Mouse (Mus musculus) hindbrain, embryonic 11.5 days (tissue): ENCODE measurements at regions not wholly inside any gene's neighbourhood (a gene's known extent, or its start where the extent isn't known, plus 50 kb on each side); places are given as distances from the start of the nearest gene placed in this dataset.

Experiments
- ATAC-seq: fragments of 200-750 bp; cut with Nextera tagmentation; 2 replicates; pipeline ENCODE4 v1.8.0; 2017; ENCODE audit warnings: mild to moderate bottlenecking, moderate TSS enrichment, moderate library complexity; ENCODE audit not compliant: low FRiP score
- DNase-seq: peaks from one replicate; pipeline ENCODE4 v3.0.0-alpha.2; 2015; ENCODE audit warnings: low spot score
- H3K27ac ChIP-seq: fragments of 300-500 bp; sonication (generic); 2 replicates; pipeline ENCODE4 v1.5.1; 2014; ENCODE audit warnings: mild to moderate bottlenecking, low read depth, low read length
- H3K27me3 ChIP-seq: fragments of 300-500 bp; sonication (generic); 2 replicates; pipeline ENCODE4 v1.6.1; 2014; ENCODE audit warnings: mild to moderate bottlenecking, low read length, moderate library complexity, mixed read lengths; ENCODE audit not compliant: control insufficient read depth, insufficient read depth
- H3K36me3 ChIP-seq: fragments of 300-500 bp; sonication (generic); 2 replicates; pipeline ENCODE4 v1.6.1; 2014; ENCODE audit warnings: mild to moderate bottlenecking, low read length, moderate library complexity, mixed read lengths; ENCODE audit not compliant: control insufficient read depth, insufficient read depth
- H3K4me1 ChIP-seq: fragments of 300-500 bp; sonication (generic); replicated peaks from 2 replicates; pipeline ENCODE4 v1.6.1; 2014; ENCODE audit warnings: low read length, mixed read lengths; ENCODE audit not compliant: control insufficient read depth, insufficient read depth
- H3K4me2 ChIP-seq: fragments of 300-500 bp; sonication (generic); replicated peaks from 2 replicates; pipeline ENCODE4 v1.6.1; 2014; ENCODE audit warnings: mild to moderate bottlenecking, low read depth, low read length
- H3K4me3 ChIP-seq: fragments of 300-500 bp; sonication (generic); 2 replicates; pipeline ENCODE4 v1.5.1; 2014; ENCODE audit warnings: low read depth, low read length
- H3K9ac ChIP-seq: fragments of 300-500 bp; sonication (generic); 2 replicates; pipeline ENCODE4 v1.6.1; 2014; ENCODE audit warnings: low read depth, low read length
- H3K9me3 ChIP-seq: fragments of 300-500 bp; sonication (generic); 2 replicates; pipeline ENCODE4 v1.6.1; 2016; ENCODE audit warnings: low read length; ENCODE audit not compliant: control insufficient read depth
- WGBS: fragments of 180-500 bp; shearing (Covaris S2); extraction: QIAGEN DNeasy Blood & Tissue Kit; methylation state at CpG from one replicate; pipeline ENCODE4 v1.1.7; 2014; 5-methylcytosine and 5-hydroxymethylcytosine counted together

- DNase-seq (no peak), ATAC-seq (no peak)
- no peak overlapping the region for H3K9ac ChIP-seq
- no peak overlapping the region for H3K4me2 ChIP-seq
- WGBS = 71% methylated on average over 2 of the region's 2 CpGs
- no peak overlapping the region for H3K27ac ChIP-seq
- no peaks in the 10 kb centered on the region for H3K4me1 ChIP-seq
- no peak overlapping the region for H3K4me3 ChIP-seq
- no peaks in the 10 kb centered on the region for H3K9me3 ChIP-seq
- no peaks in the 10 kb centered on the region for H3K36me3 ChIP-seq
- no peaks in the 10 kb centered on the region for H3K27me3 ChIP-seq
These were observed 105.4 kb upstream of the Mroh9 start for GRCm38 (mm10) chr1:163190841-163191240.

DNA sequence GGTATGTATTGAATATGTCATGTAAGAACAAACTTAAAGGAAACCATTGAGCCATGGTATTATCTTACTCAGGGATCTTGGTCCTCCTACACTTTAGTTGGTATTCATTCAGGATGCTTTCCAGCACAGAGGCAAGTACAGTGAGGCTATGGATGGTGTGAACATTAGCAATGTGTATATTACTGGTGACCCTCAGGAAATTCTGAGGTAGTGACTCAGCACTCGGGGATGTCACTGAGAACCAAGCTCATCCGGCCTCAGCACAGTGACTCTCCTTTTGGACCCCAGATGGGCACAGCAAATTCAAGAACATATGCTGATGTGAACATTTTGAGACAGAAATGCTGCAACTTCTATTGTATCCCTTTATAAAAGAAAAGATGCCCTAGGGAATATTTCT, 96.4 kb upstream of the Mroh9 start:
- no peak overlapping the region for H3K4me3 ChIP-seq
- DNase-seq = no peak
- no peaks in the 10 kb centered on the region for H3K27me3 ChIP-seq
- H3K27ac ChIP-seq = no peak overlapping the region
- no peak overlapping the region for H3K9ac ChIP-seq
- H3K36me3 ChIP-seq = no peaks in the 10 kb centered on the region
- no peaks in the 10 kb centered on the region for H3K9me3 ChIP-seq
- no peak for ATAC-seq
- no peak overlapping the region for H3K4me2 ChIP-seq
- 64% methylated on average over 2 of the region's 2 CpGs for WGBS
- no peaks in the 10 kb centered on the region for H3K4me1 ChIP-seq

DNA sequence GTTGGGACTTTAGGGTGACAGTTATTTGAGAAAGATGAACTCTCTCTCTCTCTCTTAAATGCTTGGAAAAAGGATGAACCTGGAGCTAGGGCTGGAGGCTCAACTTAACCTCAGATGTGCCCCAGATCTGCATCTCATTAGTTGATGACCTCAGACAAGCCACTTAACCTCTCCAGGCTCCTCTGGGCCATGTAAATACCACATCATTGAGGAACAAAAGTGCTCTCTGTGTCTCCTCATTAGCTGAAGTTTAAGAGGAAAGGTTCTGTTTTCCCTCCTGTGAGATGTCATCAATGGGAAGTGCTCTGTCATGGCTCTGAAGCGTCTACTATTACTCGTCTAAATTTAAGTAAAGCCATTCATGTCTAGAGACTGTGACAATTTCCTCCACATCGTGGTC, 91.5 kb upstream of the Mroh9 start:
- no peak overlapping the region for H3K4me3 ChIP-seq
- no peaks in the 10 kb centered on the region for H3K4me1 ChIP-seq
- H3K4me2 ChIP-seq = no peak overlapping the region
- no peaks in the 10 kb centered on the region for H3K27me3 ChIP-seq
- WGBS = 29% methylated on average over 3 of the region's 3 CpGs
- no peaks in the 10 kb centered on the region for H3K9me3 ChIP-seq
- H3K9ac ChIP-seq = no peak overlapping the region
- DNase-seq (no peak), ATAC-seq (no peak)
- no peak overlapping the region for H3K27ac ChIP-seq
- H3K36me3 ChIP-seq = no peaks in the 10 kb centered on the region

DNA sequence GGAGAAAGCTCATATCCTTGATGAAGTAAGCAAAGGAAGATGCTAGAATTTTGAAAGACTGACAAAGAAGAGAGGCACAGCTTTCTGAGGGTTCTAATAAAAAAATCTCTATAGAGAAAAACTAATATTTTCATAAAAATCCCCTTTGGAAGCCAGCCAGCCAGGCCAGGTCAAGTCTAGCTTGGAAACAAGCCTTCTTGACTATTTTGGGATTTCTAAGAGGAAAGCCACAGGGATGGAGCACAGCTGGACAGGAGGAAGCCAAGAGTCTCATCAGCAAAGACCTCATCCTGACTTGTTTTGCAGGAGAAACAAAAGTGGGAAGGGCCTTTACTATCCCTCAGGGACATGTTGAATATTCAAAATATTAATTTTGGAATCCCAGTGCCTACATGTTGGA, 81.6 kb upstream of the Mroh9 start:
- Histone ChIP-seq H3K4me2 (no peak overlapping the region), H3K36me3 (no peaks in the 10 kb centered on the region), H3K9ac (no peak overlapping the region), H3K4me1 (no peaks in the 10 kb centered on the region), H3K9me3 (no peaks in the 10 kb centered on the region), H3K4me3 (no peak overlapping the region), H3K27me3 (no peaks in the 10 kb centered on the region), H3K27ac (no peak overlapping the region)
- ATAC-seq (no peak), DNase-seq (no peak)

DNA sequence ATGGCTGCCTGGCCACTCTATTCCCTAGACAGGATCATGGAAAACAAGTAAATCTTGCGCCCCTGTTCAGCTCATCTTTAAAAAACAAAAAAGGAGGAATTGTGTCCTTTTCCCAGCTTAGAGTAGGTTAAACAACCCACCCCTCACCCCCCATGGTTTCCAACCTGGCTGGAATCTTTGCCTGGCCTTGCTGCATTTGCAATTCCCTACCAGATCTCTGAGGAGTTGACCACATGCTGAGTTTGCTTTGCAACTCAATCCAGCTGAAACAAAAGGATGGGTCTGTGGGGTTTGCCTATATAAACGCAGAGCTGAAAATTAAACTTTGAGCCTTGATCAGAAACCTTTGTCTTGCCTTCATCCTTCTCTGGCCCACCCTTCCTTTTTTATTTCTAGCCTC, 78.2 kb upstream of the Mroh9 start:
- Histone ChIP-seq H3K9ac (no peak overlapping the region), H3K36me3 (no peaks in the 10 kb centered on the region), H3K4me2 (no peak overlapping the region), H3K27me3 (no peaks in the 10 kb centered on the region), H3K27ac (no peak overlapping the region), H3K4me1 (no peaks in the 10 kb centered on the region), H3K9me3 (no peaks in the 10 kb centered on the region), H3K4me3 (no peak overlapping the region)
- WGBS = 15% methylated on average over 2 of the region's 2 CpGs
- DNase-seq (no peak), ATAC-seq (no peak)

- no peak overlapping the region for H3K4me2 ChIP-seq
- no peaks in the 10 kb centered on the region for H3K4me1 ChIP-seq
- peak; percentile 10 for DNase-seq
- no peaks in the 10 kb centered on the region for H3K27me3 ChIP-seq
- no peak overlapping the region for H3K27ac ChIP-seq
- H3K36me3 ChIP-seq = no peaks in the 10 kb centered on the region
- no peak for ATAC-seq
- H3K4me3 ChIP-seq = no peak overlapping the region
- no peak overlapping the region for H3K9ac ChIP-seq
- no peaks in the 10 kb centered on the region for H3K9me3 ChIP-seq
- 55% methylated on average over 3 of the region's 3 CpGs for WGBS
These were observed 74.4 kb upstream of the Mroh9 start for GRCm38 (mm10) chr1:163159911-163160310.

DNA sequence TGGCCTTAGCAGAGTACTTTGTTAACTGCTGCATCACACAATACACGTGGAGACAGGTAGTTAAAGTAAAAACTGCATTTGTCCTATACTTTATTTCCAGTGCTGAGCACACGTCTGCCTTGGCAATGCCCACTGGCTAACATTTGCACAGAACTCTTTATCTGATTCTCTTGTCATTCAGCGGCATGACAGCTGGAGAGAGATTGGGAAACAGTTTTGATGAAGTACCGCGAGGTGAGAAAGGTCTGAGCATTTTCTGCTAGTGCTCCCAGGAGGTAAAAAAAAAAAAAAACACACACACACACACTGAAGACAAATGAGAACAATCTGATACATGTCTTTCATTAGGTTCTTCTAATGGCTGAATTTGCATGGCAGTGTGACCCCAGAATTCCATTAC, 73.0 kb upstream of the Mroh9 start:
- H3K27ac ChIP-seq = no peak overlapping the region
- H3K36me3 ChIP-seq = no peaks in the 10 kb centered on the region
- 68% methylated on average over 5 of the region's 5 CpGs for WGBS
- ATAC-seq (no peak), DNase-seq (no peak)
- H3K4me2 ChIP-seq = no peak overlapping the region
- H3K4me3 ChIP-seq = no peak overlapping the region
- H3K4me1 ChIP-seq = no peaks in the 10 kb centered on the region
- no peaks in the 10 kb centered on the region for H3K27me3 ChIP-seq
- H3K9me3 ChIP-seq = no peaks in the 10 kb centered on the region
- H3K9ac ChIP-seq = no peak overlapping the region

GRCm38 (mm10) chr1:163150203-163150855, 64.9 kb upstream of the Mroh9 start:
- ATAC-seq = peak; percentile 94
- WGBS = 37% methylated on average over 13 of the region's 13 CpGs

GRCm38 (mm10) chr1:163146641-163147040, 61.2 kb upstream of the Mroh9 start:
- no peak for ATAC-seq
- Histone ChIP-seq H3K4me3 (no peak overlapping the region), H3K27ac (no peak overlapping the region), H3K9ac (no peak overlapping the region), H3K4me2 (no peak overlapping the region), H3K9me3 (no peaks in the 10 kb centered on the region), H3K4me1 (no peaks in the 10 kb centered on the region), H3K27me3 (no peaks in the 10 kb centered on the region), H3K36me3 (no peaks in the 10 kb centered on the region)
- no peak for DNase-seq
- 68% methylated on average over 1 of the region's 1 CpGs for WGBS

More at GRCm38 (mm10) chr1:163150203-163150855, 64.9 kb upstream of the Mroh9 start:
- Histone ChIP-seq H3K36me3 (no peaks in the 10 kb centered on the region), H3K4me1 (no peaks in the 10 kb centered on the region), H3K9me3 (no peaks in the 10 kb centered on the region), H3K9ac (no peak overlapping the region), H3K4me3 (0 out of 2 replicates have a peak overlapping the region, but pooled peaks have one; percentile 6), H3K27me3 (no peaks in the 10 kb centered on the region), H3K27ac (no peak overlapping the region), H3K4me2 (no peak overlapping the region)
- DNase-seq = peak; percentile 82
